Mouse (Mus musculus) heart, postnatal 0 days (tissue): ENCODE results near the gene Gm43302.

Source experiments
- CTCF ChIP-seq: IDR thresholded peaks from 2 replicates; pipeline ENCODE4 v1.5.1; 2016; ENCODE audit warnings: antibody characterized with exemption, control low read depth, low read depth
- EP300 ChIP-seq: IDR thresholded peaks from 2 replicates; pipeline ENCODE4 v1.6.1; 2016; ENCODE audit warnings: antibody characterized with exemption, low read depth

- TF ChIP-seq CTCF (no peak), EP300 (no peak)
Measured at GRCm38 (mm10) chr5:105341281-105341680, 47.8 kb upstream of the Gm43302 start.
